Mouse (Mus musculus) embryo, embryonic 9.5 days (tissue): ENCODE results near the gene Fads6.

Experiments used
- DNase-seq: peaks from one replicate; pipeline ENCODE4 v3.0.0-alpha.2; 2017; ENCODE audit errors: extremely low spot score

Gene Fads6

DNA sequence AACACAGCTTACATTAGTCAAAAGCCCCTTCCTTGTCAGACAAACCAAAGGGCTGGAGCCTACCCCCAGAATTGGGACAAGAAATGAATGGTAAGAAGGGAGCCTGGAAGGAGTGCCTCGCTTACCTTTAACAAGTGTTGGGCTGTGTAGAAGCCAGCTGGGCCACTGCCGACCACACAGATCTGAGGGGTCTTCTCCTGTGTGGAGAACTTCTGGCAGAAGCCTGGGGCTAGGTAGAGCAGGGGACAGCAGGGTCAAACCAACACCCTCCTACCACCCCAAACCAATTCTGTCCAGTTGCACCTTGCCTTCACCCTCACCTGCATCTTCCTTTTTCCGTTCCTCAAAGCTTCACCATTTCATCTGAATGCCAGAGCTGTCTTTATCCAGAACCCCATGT is 21.5 kb downstream of the Fads6 start:
- DNase-seq, result no peak

DNA sequence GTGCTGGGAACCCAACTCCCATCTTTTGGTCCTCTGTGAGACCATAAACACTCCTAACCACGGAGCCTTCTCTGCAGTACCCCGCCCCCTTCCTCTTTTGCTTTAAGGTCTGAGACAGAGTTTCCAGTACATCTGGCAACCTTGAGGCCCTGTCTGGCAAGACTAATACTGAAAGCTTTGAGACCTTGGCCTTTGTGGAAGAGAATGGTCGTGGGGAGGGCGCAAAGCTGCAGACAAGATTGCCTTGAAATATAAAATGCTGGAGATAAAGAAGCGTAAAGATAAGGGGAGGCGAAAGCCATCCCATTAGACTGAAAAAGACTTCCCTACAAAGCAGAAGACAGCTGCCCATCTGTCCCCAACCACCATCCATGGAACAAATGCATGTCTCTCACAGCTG is 22.0 kb downstream of the Fads6 start:
- DNase-seq, result no peak

DNA sequence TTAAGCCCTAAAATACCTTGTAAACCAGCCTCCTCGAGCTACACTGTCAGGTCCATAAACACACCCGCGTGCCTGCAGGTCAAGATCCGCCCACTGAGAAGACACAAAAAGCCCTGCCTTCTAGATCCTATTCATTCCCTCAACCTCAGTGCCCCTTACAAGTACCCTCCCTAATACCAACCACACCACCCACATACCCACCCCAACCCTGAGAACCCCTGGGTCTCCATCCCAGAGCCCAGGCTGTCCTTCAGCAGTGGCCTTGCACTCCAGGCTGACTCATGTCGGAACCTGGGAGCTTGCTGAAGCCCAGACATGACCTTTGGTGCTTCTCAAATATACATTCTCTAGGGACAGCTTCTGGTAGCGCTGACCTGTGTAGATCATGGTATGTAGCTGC is 22.7 kb downstream of the Fads6 start:
- no peak for DNase-seq

DNA sequence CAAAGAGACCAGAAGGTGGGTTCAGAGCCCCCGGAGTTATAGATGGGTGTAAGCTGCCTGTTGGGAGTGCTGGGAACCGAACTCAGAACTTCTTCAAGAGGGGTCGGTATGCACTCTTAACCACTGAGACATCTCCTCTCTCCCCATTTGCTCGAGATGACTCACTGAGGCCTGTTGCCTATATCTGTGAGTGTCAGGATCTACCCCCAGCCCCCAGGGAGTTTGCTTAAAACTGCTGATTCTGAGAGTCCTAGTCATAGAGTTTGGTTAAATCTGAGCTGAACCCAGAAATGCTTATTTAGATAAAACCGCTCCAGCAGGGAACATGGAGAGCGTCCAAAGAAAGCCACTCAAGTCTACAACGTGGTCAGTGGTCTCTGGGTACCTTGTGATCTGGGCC is 23.3 kb downstream of the Fads6 start:
- no peak for DNase-seq

DNA sequence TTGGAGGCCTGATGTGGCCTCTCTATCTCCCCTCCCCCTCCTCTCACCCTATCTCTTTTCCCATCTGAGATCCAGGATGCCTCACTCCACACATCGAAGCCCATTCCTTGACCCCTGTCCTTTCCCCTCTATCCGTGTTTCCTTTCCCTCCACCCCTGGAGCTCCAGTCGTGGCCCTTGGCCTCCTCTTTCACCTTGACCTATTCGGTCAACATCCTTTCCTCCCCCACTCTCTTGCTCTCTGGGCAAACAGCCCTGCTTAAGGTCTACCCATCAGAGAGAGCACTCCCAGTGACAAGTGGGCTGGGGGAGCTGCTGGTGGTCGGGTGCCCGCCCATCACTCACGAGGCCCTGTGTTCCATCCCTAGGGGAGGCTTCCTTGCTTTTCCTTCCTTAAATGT is 23.7 kb downstream of the Fads6 start:
- no peak for DNase-seq

DNA sequence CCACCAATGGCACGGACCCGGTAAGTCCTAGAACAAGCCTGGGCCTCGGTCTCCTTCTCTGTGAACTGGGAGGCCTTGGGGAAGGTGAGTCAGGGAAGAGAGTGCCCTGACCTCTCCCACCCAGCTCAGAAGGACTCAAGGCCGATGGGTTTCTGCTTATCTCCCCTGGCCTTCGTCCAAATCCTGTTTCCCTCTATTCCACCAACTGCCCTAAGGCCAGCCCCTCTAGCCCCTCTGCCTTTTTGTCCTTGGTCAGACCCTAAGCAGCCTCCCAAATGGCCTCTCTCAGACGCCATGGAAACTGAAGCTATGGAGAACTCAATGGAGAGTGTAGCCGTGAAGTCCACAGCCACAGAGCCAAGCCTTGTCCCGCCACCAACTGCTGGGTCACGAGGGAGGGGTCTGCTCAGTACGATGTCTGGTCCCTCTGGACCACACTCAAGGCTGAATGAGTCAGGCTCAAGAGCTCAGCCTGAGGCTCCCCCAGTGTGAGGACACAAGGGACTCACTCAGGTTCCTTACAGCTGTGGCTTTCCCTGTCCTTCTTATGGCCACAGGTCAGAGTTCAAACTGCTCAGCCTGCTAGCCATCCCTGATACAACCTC is 24.5 kb downstream of the Fads6 start:
- no peak for DNase-seq

DNA sequence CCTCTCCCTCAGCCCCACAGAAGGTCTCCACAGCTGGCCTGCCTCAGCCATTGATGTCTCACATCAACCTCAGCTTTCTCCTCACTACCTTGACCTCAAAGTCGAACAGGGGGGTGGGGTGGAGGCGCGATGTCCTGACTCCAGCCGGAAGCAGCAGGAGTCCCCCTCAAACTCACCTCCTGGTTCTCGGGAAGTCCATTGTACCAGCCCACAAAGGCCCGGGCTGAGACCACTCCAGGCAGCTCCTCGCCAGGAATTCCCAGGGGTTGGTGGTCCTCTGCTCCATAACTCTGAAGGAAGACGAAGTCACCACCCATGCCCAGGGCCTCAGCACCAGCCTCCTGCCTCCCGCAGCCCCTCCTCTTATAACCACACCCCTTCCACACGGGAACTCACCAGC is 26.0 kb downstream of the Fads6 start:
- DNase-seq, result no peak

DNA sequence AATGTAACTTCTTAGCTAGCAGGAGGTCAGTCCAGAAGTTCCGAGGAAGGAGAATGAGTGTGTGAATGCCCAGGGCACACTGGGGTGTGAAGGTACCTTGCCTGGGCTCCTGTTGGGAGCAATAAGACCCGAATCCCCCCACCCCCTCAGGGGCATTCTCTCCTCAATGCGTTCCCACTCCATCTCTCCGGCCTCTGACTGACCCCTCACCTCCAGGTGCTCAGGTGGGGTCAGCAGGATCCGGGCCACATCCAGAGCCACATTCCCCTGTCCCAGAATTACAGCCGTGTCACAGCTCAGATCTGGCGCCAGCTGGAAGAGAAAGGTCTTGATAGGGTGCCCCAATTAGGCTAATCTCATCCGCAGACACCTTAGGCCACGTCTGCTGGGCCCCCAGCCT is 26.4 kb downstream of the Fads6 start:
- DNase-seq, result no peak

DNA sequence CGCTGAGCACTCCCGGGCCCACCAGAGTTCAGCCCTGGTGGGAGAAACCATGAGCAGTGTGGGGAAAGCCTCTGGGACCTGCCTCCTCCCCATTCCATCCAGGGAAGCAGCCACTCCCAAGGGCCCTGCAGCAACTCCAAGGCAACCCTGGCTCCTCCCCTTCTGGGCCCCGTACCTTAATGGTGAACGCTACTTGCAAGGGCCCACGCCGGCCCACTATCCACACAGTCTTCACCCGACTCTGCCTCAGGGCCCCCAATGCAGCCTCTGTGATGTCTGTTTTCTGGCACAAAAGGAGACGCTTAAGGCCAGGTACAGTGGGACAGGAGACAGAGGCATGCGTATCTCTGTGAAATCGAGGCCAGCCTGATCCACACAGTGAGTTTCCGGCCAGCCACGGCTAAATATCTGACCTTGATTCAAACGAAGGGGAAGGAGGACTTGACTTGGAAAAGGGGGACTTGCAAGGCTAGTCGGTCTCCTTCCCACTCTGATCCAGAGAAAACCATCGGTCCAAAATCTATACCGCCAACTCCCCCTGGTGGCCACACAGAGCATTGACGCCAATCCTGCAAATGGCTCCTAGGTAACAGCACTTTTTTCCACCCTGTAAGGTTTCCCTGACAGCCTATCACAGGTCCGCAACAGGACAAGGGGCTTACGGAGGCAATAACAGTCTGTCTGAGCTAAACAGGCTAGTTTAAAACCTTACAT is 27.2 kb downstream of the Fads6 start:
- DNase-seq, result peak; percentile 82

DNA sequence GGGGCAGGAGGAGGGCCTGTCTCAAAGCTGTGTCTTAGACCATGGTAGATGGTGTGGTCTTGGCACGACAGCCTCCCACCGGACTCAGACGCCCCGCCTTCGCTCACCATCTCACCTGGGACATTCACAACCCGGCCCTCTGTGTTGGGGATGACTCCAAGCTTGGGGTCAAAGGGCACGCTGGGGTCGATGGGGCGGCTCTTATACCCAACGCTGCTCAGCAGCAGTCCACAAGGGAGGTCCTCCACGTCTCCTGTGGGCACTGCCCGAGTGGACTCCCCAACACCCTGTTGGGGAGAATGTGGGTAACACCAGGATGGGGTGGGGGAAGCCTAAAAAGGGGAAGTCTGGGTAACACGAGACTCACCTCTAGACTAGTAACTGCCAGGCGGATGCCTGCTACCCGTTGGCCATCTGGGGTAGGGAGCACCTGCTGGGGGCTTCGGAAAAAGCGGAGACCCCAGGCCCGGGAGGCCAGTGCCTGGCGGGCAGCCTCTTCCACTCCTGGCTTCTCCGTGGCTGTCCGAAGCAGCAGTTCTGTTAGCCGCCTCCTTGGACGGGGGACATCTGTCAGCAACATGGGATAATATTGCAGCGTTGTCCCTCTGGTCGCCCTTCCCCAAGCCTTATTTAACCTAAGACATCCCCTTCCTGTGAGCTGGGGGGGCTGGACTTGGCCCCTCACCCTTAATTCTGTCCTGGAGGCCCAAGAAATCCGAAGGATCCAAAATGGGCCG is 28.0 kb downstream of the Fads6 start:
- DNase-seq, result no peak

DNA sequence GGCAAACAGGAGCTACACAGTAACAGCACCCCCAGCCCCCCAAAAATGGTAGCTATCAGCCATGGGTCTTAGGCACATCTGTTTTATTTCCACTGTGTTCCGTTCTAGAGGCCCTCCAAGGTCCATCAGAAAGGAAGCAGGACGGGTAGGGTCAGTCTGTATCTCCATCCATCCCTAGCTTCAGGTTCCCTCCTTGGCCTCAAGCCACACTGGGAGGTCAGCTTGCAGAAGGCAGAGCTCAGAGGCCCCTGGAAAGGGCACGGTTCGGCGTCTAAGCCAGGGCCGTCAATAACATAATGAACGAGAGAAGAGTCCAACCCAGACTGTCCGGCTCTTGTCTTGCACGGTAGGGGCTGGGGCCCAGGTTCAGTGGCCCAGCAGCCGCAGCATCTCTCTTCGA is 29.5 kb downstream of the Fads6 start:
- DNase-seq, result no peak

DNA sequence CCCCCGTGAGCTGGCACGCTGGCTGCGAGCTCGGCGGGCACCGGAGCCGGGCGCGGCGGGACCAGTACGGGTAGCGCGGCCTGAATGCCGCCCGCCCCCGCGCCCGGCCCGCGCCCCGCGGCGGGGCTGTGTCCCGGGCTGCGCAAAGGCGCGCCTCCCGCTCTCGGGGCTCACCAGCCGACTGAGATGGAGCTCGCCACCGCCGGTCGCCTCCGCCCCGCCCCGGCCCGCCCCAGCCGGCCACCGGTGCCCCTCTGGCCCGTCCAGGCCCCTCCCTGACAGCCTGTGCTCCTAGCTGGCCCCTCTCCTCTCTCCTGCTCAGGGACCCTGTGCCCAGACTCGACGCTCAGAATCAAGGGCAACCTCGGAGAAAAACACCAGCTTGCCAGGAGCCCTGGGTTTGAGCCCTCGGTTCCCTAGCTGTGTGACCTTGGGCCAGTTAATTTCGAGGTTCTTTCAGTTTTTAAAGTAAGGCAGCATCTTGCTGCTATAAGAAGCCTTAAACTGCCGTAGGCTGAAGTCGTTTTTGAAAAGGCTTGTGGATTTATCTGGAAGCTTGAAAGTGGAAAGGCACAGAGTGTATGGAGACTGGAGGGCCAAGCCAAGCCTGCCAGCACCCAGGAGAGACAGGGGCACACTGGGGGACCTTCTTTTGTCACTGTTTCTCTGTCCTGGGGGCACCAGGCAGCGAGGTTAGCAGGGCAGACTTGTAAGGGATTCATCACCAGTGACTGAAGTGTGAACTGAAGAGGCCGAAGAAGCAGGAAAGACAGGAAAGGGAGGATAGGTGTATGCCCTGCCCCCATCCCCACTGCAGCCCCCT is 30.2 kb downstream of the Fads6 start, which contains the start of gene Grin2c:
Gene Grin2c (minus strand): TSS at position 183 of the 823 bp plus-strand sequence.
- no peak for DNase-seq

DNA sequence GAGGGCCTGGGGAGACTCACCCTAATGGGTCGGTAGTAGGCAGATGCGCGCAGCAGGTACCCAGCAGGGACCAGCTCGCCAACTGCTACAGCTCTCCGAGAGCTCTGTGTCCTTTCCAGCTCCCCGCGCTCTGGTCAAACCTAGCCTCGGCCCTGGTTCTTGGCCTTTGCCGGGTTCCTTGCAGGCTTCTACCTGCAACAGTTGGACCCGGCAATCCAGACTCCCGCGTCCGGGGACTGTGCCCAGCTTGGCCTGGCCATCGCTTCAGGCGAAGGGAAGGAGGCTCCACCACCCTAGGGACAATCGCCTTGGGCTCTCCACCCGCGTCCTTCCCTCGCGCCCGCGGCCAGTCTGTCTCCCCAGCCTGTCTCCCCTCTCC is 31.1 kb downstream of the Fads6 start:
- DNase-seq, result no peak

DNA sequence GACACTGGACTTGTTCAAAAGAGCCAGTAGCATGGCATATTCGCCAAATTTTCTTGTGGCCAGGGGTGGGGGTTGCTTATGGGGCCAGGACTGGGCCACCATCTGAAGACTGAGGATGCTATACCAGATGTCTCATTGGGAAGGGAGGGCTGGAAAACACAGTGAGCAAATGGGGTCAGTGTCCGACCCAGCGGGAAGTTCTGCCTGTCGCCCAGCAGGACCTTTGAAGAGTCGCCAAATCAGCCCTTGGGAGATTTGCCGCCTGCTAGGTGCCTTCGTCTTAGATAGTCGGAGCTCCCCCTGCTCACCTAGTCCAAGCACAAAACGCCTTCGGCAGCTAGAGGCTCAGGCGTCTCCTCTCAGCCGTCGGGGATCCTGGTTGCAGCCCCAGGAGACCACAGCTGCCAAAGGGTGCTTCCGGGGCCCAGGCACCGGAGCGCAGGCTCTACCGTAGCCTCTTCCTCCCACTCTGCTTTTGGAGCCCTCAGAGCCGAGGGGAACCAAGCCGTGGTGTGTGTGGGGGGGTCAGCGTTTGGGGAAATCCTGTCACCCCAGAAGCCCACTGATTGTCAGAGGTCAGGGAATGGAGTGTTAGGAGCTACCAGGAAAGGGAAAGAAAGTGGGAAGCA is 31.6 kb downstream of the Fads6 start:
- no peak for DNase-seq

DNA sequence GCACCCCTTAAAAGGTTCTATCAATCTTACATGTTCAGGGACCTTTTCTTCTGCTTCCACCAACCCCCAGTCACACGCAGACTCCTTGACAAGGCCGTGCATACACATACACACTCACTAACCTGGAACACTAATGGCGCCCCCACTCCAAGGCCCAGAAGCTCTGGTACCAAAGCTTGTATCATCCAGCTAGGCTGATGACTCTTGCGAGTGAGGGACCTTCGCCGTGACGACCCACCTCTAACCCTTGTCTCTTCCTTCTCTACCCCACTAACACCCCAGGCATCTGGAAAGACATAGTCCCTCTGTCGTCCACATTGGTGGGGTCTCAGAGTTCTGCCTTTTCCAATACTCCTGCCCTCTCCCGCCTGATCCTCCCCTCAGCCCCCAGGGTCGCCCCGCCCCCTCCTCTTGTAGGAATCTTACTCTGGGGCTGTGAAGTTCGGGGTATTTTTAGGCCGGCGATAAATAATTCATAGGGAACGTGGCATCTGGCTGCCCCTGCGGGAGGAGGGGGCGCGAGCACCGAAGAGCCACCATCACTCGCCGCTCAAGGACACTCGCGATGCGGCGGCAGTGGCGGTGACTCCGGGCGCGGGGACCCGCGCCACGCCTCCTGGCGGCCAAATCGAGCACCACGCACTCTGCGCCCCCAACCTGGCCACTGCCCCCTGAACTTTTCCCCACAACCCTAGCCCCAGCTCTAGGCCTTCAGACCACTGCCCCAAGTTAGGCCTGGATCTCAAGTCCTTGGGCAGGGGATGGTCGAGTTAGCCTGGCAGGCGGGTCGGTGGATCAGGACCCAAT is 32.4 kb downstream of the Fads6 start:
- DNase-seq, result peak; percentile 55

DNA sequence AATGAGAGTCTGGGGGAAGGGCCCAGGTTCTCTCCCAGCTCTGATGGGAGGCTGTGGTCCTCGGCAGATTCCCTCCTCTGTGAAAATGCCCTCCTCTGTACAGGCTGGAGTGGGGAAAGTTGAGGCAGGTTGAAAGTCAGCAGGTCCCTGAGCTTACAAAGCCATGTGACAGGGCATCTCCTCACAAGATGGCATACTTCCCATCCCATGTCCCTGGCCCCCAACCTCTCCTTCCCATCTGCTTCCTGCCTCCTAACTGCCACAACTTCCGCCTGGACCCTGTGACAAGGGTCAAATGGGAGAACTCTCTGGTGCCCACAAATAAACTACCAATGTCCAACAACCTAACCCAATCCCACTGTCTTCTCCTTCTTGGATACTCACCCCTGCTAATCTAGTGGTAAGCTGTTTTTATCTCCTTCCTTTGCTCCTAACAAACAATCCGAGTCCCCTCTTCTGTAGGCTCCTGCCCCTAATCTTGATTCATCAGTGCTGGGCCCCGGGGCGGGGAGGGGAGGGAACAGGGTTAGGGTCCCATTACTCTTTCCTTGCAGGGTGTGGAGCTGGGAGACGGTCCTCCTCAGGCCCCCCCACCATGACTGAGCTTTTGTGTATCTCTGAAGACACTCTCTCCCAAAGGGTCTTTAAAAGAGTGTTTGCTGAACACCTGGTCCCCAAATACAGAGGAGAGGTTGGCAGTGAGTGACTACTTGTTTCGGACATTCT is 33.2 kb downstream of the Fads6 start:
- no peak for DNase-seq

DNA sequence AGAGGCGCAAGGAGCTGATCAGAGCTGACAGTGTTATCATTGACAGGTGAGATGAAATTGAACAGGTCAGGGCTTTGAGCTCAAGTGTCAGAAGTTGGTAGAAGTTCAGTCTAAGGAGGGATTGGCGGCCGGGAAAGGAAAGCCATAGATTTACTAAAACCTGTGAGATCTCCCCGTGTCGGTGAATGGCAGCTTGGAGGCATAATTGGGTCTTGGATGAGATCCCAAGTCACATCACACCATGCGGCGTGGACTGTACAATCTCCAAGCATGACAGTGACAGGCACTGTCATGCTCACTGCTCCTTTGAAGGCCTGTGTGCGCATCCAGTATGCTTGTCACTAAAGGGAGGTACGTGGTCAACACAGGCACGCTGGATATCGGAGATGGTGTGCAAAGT is 34.5 kb downstream of the Fads6 start:
- DNase-seq, result no peak

DNA sequence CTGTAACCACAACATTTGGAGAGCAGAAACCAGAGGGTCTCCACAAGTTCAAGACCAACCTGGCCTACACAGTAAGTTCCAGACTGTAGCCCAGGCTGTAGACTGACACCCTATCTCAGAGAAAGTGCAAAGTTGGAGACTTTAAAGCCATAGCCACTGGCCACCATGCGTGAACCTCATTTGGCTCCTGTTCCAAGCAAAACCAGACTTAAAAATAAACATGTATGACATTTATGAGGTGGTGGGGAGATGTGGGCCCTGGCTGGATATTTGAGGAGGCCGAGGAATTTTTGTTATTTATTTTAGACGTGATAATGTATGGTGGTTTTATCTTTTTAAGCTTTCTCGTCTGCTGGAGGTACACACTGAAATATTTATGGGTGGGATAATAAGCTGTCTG is 38.3 kb downstream of the Fads6 start:
- DNase-seq, result no peak

DNA sequence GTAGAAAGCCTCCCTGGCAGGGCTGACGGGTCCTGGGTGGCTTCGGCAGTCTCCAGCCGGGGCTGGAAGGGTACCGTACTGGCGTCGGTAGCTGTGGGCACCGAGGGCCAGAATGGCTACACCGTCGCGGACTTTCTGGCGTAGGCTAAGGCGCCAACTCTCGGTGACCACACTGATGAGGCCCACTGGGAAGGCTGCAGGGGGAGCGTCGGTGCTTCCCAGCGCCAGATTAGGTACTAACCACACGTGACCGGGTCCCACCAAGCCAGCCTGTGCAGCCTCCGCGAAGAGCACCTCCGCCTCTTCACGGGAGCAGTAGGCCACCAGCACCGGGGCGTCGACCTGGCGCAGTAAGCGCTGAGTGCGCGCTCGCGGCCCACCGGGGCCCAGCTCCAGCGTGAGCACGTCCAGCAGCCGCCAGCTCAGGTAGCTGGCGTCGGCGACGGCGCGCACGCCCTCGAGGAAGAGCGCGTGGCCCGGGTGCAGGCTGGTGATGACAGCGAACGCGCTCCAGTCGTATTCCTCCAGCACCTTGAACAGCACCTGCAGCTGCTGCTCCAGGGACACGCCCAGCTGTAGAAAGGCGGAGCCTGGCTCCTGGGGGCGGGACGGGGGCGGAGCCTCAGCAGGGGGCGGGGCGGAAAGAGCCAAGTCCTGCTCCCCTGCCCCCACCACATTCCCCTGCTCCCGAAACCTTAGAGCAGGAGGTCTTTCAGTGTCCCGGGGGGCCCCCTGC is 39.5 kb downstream of the Fads6 start:
- peak; percentile 69 for DNase-seq

DNA sequence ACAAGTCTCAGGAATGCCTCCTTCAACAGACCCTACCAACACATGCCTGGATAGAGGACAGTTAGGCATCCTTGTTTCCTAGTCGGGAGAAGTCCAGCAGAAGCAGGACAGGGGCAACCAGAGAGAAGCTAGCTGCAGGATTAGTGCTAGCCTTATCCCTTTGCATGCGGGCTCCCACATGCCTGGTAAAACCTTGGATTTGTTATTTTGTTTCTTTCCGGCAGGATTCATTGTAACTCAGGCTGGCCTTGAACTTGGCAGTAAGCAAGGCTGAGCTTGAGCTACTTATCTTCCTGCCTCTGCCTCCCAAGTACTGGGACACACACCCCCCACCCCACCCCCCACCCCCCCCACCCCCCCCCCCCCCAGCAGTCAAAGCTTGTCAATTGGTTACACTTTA is 46.2 kb downstream of the Fads6 start:
- no peak for DNase-seq
